Mouse (Mus musculus): ENCODE measurements at regions not wholly inside any gene's neighbourhood (a gene's known extent, or its start where the extent isn't known, plus 50 kb on each side); places are given as distances from the start of the nearest gene placed in this dataset.
A peak's percentile ranks its signal among the peaks of the same experiment; 100 is the strongest.

- WGBS, result 44% methylated on average over 2 of the region's 2 CpGs
- Histone ChIP-seq H3K9me3 (ENCODE audit: control insufficient read depth, low read depth, low read length) (no peaks in the 10 kb centered on the region), H3K27ac (ENCODE audit: low read length) (no peak overlapping the region), H3K4me3 (ENCODE audit: low read depth, low read length) (no peak overlapping the region), H3K4me2 (replicated peaks; ENCODE audit: low read depth, low read length) (no peak overlapping the region), H3K36me3 (ENCODE audit: control insufficient read depth, insufficient read depth, low read length) (no peaks in the 10 kb centered on the region), H3K9ac (replicated peaks; ENCODE audit: low read depth, low read length) (no peak overlapping the region), H3K4me1 (ENCODE audit: control insufficient read depth, insufficient read depth, low read length) (peaks cover 19% of the 10 kb centered on the region), H3K27me3 (ENCODE audit: control insufficient read depth, insufficient read depth, low read length) (no peaks in the 10 kb centered on the region)
- no peak for ATAC-seq (ENCODE audit: insufficient number of reproducible peaks, insufficient read depth, low FRiP score, low read depth)
These were observed 54.4 kb upstream of the Calm2 start for GRCm38 (mm10) chr17:87501098-87501497.

- no peaks in the 10 kb centered on the region for H3K9me3 ChIP-seq (ENCODE audit: control insufficient read depth, low read depth, low read length)
- no peak overlapping the region for H3K9ac ChIP-seq (replicated peaks; ENCODE audit: low read depth, low read length)
- H3K4me1 ChIP-seq (ENCODE audit: control insufficient read depth, insufficient read depth, low read length), result peaks cover 19% of the 10 kb centered on the region
- H3K4me3 ChIP-seq (ENCODE audit: low read depth, low read length), result no peak overlapping the region
- 0 out of 2 replicates have a peak, but pooled peaks have one; percentile 8 for ATAC-seq (ENCODE audit: insufficient number of reproducible peaks, insufficient read depth, low FRiP score, low read depth)
- H3K36me3 ChIP-seq (ENCODE audit: control insufficient read depth, insufficient read depth, low read length), result no peaks in the 10 kb centered on the region
- no peak overlapping the region for H3K4me2 ChIP-seq (replicated peaks; ENCODE audit: low read depth, low read length)
- H3K27ac ChIP-seq (ENCODE audit: low read length), result peak overlapping the region; percentile 10; the same call in 1 of the 2 replicates
- H3K27me3 ChIP-seq (ENCODE audit: control insufficient read depth, insufficient read depth, low read length), result no peaks in the 10 kb centered on the region
- 20% methylated on average over 10 of the region's 10 CpGs for WGBS
These were observed 55.1 kb upstream of the Calm2 start for GRCm38 (mm10) chr17:87501687-87502387.

GRCm38 (mm10) chr17:87502388-87503369 is 55.9 kb upstream of the Calm2 start:
- H3K4me3 ChIP-seq (ENCODE audit: low read depth, low read length), result no peak overlapping the region
- peak; percentile 38; the same call in 1 of the 2 replicates for ATAC-seq (ENCODE audit: insufficient number of reproducible peaks, insufficient read depth, low FRiP score, low read depth)
- no peak overlapping the region for H3K4me2 ChIP-seq (replicated peaks; ENCODE audit: low read depth, low read length)
- H3K27me3 ChIP-seq (ENCODE audit: control insufficient read depth, insufficient read depth, low read length), result no peaks in the 10 kb centered on the region
- peak overlapping the region; percentile 10; the same call in 1 of the 2 replicates for H3K27ac ChIP-seq (ENCODE audit: low read length)
- H3K4me1 ChIP-seq (ENCODE audit: control insufficient read depth, insufficient read depth, low read length), result peaks cover 19% of the 10 kb centered on the region
- 11% methylated on average over 14 of the region's 14 CpGs for WGBS
- no peak overlapping the region for H3K9ac ChIP-seq (replicated peaks; ENCODE audit: low read depth, low read length)
- H3K36me3 ChIP-seq (ENCODE audit: control insufficient read depth, insufficient read depth, low read length), result no peaks in the 10 kb centered on the region
- no peaks in the 10 kb centered on the region for H3K9me3 ChIP-seq (ENCODE audit: control insufficient read depth, low read depth, low read length)

- ATAC-seq (ENCODE audit: insufficient number of reproducible peaks, insufficient read depth, low FRiP score, low read depth), result no peak
- H3K4me2 ChIP-seq (replicated peaks; ENCODE audit: low read depth, low read length), result no peak overlapping the region
- peaks cover 19% of the 10 kb centered on the region for H3K4me1 ChIP-seq (ENCODE audit: control insufficient read depth, insufficient read depth, low read length)
- H3K9ac ChIP-seq (replicated peaks; ENCODE audit: low read depth, low read length), result no peak overlapping the region
- no peaks in the 10 kb centered on the region for H3K27me3 ChIP-seq (ENCODE audit: control insufficient read depth, insufficient read depth, low read length)
- no peak overlapping the region for H3K27ac ChIP-seq (ENCODE audit: low read length)
- H3K9me3 ChIP-seq (ENCODE audit: control insufficient read depth, low read depth, low read length), result no peaks in the 10 kb centered on the region
- no peaks in the 10 kb centered on the region for H3K36me3 ChIP-seq (ENCODE audit: control insufficient read depth, insufficient read depth, low read length)
- 83% methylated on average over 5 of the region's 5 CpGs for WGBS
- no peak overlapping the region for H3K4me3 ChIP-seq (ENCODE audit: low read depth, low read length)
These were observed 56.8 kb upstream of the Calm2 start for GRCm38 (mm10) chr17:87503491-87503890.

GRCm38 (mm10) chr17:87504960-87505681 is 58.4 kb upstream of the Calm2 start:
- no peak for ATAC-seq (ENCODE audit: insufficient number of reproducible peaks, insufficient read depth, low FRiP score, low read depth)
- H3K9me3 ChIP-seq (ENCODE audit: control insufficient read depth, low read depth, low read length), result no peaks in the 10 kb centered on the region
- peaks cover 19% of the 10 kb centered on the region for H3K4me1 ChIP-seq (ENCODE audit: control insufficient read depth, insufficient read depth, low read length)
- H3K4me3 ChIP-seq (ENCODE audit: low read depth, low read length), result no peak overlapping the region
- H3K27me3 ChIP-seq (ENCODE audit: control insufficient read depth, insufficient read depth, low read length), result no peaks in the 10 kb centered on the region
- WGBS, result 59% methylated on average over 5 of the region's 5 CpGs
- H3K4me2 ChIP-seq (replicated peaks; ENCODE audit: low read depth, low read length), result no peak overlapping the region
- H3K9ac ChIP-seq (replicated peaks; ENCODE audit: low read depth, low read length), result no peak overlapping the region
- H3K36me3 ChIP-seq (ENCODE audit: control insufficient read depth, insufficient read depth, low read length), result no peaks in the 10 kb centered on the region
- H3K27ac ChIP-seq (ENCODE audit: low read length), result no peak overlapping the region

- Histone ChIP-seq H3K27me3 (ENCODE audit: control insufficient read depth, insufficient read depth, low read length) (no peaks in the 10 kb centered on the region), H3K27ac (ENCODE audit: low read length) (no peak overlapping the region), H3K4me1 (ENCODE audit: control insufficient read depth, insufficient read depth, low read length) (peaks cover 2% of the 10 kb centered on the region; the same call in 1 of the 2 replicates), H3K9ac (replicated peaks; ENCODE audit: low read depth, low read length) (no peak overlapping the region), H3K4me3 (ENCODE audit: low read depth, low read length) (no peak overlapping the region), H3K36me3 (ENCODE audit: control insufficient read depth, insufficient read depth, low read length) (no peaks in the 10 kb centered on the region), H3K9me3 (ENCODE audit: control insufficient read depth, low read depth, low read length) (no peaks in the 10 kb centered on the region), H3K4me2 (replicated peaks; ENCODE audit: low read depth, low read length) (no peak overlapping the region)
- ATAC-seq (ENCODE audit: insufficient number of reproducible peaks, insufficient read depth, low FRiP score, low read depth), result no peak
- 56% methylated on average over 8 of the region's 8 CpGs for WGBS
These were observed 61.1 kb upstream of the Calm2 start for GRCm38 (mm10) chr17:87507848-87508247.

GRCm38 (mm10) chr17:87508582-87509253 is 62.0 kb upstream of the Calm2 start:
- peak; percentile 61; the same call in 1 of the 2 replicates for ATAC-seq (ENCODE audit: insufficient number of reproducible peaks, insufficient read depth, low FRiP score, low read depth)
- Histone ChIP-seq H3K4me2 (replicated peaks; ENCODE audit: low read depth, low read length) (no peak overlapping the region), H3K27ac (ENCODE audit: low read length) (no peak overlapping the region), H3K36me3 (ENCODE audit: control insufficient read depth, insufficient read depth, low read length) (no peaks in the 10 kb centered on the region), H3K9ac (replicated peaks; ENCODE audit: low read depth, low read length) (no peak overlapping the region), H3K4me3 (ENCODE audit: low read depth, low read length) (no peak overlapping the region), H3K27me3 (ENCODE audit: control insufficient read depth, insufficient read depth, low read length) (no peaks in the 10 kb centered on the region), H3K9me3 (ENCODE audit: control insufficient read depth, low read depth, low read length) (no peaks in the 10 kb centered on the region), H3K4me1 (ENCODE audit: control insufficient read depth, insufficient read depth, low read length) (no peaks in the 10 kb centered on the region)
- 71% methylated on average over 16 of the region's 16 CpGs for WGBS
